Mouse (Mus musculus): ENCODE results near the gene Smyd1.

GRCm38 (mm10) chr6:71236506-71236905 is 85.5 kb downstream of the Smyd1 start:
- TF ChIP-seq CTCF (IDR thresholded peaks at IDR 0.05; ENCODE audit: low read depth) (no peak), EP300 (optimal IDR thresholded peaks at IDR 0.05) (no peak)
